Comparison of ENCODE assay signal across 13 mouse cellular contexts in the genomic region with DNA sequence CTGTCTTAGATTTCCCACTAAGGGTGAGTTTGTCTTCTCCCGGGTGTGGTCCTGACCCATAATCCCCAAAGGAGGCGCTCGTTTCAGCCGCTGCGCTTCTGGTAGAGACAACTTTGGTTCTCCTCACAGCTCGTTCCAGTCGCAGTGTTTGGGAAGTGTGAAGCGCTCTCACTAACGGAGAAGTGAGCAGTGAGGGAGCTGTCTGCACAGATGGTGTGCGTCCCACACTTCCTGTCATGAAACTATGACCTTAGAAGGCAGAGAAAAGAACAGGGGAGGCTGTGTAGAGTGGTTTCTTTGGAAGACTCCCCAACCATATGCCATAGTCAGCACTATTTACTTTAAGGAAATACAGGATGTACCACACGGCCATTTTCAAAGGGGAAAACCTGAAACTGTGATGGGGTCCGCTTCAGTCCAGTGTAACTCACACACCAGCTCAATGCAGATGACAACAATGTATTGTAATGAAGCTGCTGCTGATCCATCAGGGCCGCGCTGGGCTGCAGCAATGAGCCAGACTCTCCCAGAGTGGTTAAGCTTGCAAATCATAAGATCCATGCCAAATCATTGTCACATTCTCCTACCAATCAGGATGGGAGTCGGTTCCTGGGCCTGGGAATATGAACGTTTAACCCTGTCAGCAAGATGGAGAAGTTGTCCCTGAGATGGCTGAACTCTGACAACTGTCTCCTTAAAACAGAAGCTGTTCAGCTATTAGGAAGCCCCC. TPM values are rescaled to one million over a fixed set of nuclear protein-coding genes. Genes with fewer than 3 reads are reported as not detected.
DNase-seq lines count a peak whose midpoint lies in the region; ATAC-seq and TF ChIP-seq lines count a peak whose summit lies in the region.
"Had no signal": no experiment of that assay in that cellular context is flagged by ENCODE, and none has a peak within 500 bp of the region (broad histone marks: within the 10 kb centered on the region; RNA-seq: fewer than 3 reads in every experiment).

No protein-coding gene starts in this region.

- no peaks in the 10 kb centered on the region for H3K36me3 ChIP-seq in hindbrain, embryonic 11.5 days (ENCODE audit: control insufficient read depth, insufficient read depth, low read length)
- H3K36me3 ChIP-seq in hindbrain, embryonic 13.5 days, result peaks cover 44% of the 10 kb centered on the region
- peaks cover 22% of the 10 kb centered on the region for H3K36me3 ChIP-seq in E14TG2a.4 (ENCODE audit: insufficient read depth, low read length)

- no peak overlapping the region for H3K4me2 ChIP-seq in hindbrain, embryonic 11.5 days (replicated peaks; ENCODE audit: low read depth, low read length)
- no peak overlapping the region for H3K4me2 ChIP-seq in hindbrain, embryonic 13.5 days

- ATAC-seq in hindbrain, embryonic 11.5 days (ENCODE audit: low FRiP score), result no peak
- ATAC-seq in hindbrain, embryonic 13.5 days (ENCODE audit: low FRiP score), result no peak
- no peak for ATAC-seq in monocyte, adult 5-6 weeks (replicated peaks; ENCODE audit: insufficient number of reproducible peaks, low FRiP score, low TSS enrichment, poor library complexity, severe bottlenecking)

- H3K4me3 ChIP-seq in hindbrain, embryonic 11.5 days (ENCODE audit: low read depth, low read length), result no peak overlapping the region
- H3K4me3 ChIP-seq in hindbrain, embryonic 13.5 days, result no peak overlapping the region
- no peak overlapping the region for H3K4me3 ChIP-seq in E14TG2a.4 (replicated peaks; ENCODE audit: low read length)
- no peak overlapping the region for H3K4me3 ChIP-seq in cortical plate, adult 2 months (ENCODE audit: insufficient read depth, low read length)
- H3K4me3 ChIP-seq: erythroblast, embryonic 14.5 days had no signal

- no peak for TF ChIP-seq POLR2A in cortical plate, adult 2 months (IDR thresholded peaks at IDR 0.05; ENCODE audit: extremely low read depth, insufficient read depth, low read length)

- H3K9me3 ChIP-seq in hindbrain, embryonic 11.5 days (ENCODE audit: control insufficient read depth, low read length), result no peaks in the 10 kb centered on the region
- no peaks in the 10 kb centered on the region for H3K9me3 ChIP-seq in hindbrain, embryonic 13.5 days
- H3K9me3 ChIP-seq in E14TG2a.4 (ENCODE audit: low read length), result no peaks in the 10 kb centered on the region

- H3K4me1 ChIP-seq in hindbrain, embryonic 11.5 days (replicated peaks; ENCODE audit: control insufficient read depth, insufficient read depth, low read length), result no peaks in the 10 kb centered on the region
- H3K4me1 ChIP-seq in hindbrain, embryonic 13.5 days (replicated peaks), result no peaks in the 10 kb centered on the region
- peaks cover 4% of the 10 kb centered on the region for H3K4me1 ChIP-seq in E14TG2a.4 (replicated peaks; ENCODE audit: low read depth, low read length)
- peaks cover 3% of the 10 kb centered on the region; the same call in 1 of the 2 replicates for H3K4me1 ChIP-seq in cortical plate, adult 2 months (ENCODE audit: control insufficient read depth, insufficient read depth, low read length)

- 78% methylated on average over 16 of the region's 16 CpGs for WGBS in hindbrain, embryonic 11.5 days
- 80% methylated on average over 16 of the region's 16 CpGs for WGBS in hindbrain, embryonic 13.5 days

- no peaks in the 10 kb centered on the region for H3K27me3 ChIP-seq in hindbrain, embryonic 11.5 days (ENCODE audit: control insufficient read depth, insufficient read depth, low read length)
- no peaks in the 10 kb centered on the region for H3K27me3 ChIP-seq in hindbrain, embryonic 13.5 days
- H3K27me3 ChIP-seq in E14TG2a.4 (ENCODE audit: insufficient read depth, low read length), result no peaks in the 10 kb centered on the region
- H3K27me3 ChIP-seq: CH12.LX had no signal

- H3K27ac ChIP-seq in hindbrain, embryonic 11.5 days (ENCODE audit: low read depth, low read length), result no peak overlapping the region
- H3K27ac ChIP-seq in hindbrain, embryonic 13.5 days, result no peak overlapping the region
- H3K27ac ChIP-seq in cortical plate, adult 2 months (ENCODE audit: insufficient read depth, low read length), result no peak overlapping the region
- H3K27ac ChIP-seq: macrophage had no signal

- 0 out of 2 replicates have a peak, but pooled peaks have one; percentile 11 for TF ChIP-seq CTCF in E14TG2a.4 (conservative IDR thresholded peaks at IDR 0.05; ENCODE audit: low read length)
- 0 out of 2 replicates have a peak, but pooled peaks have one; percentile 3 for TF ChIP-seq CTCF in cortical plate, adult 2 months (IDR thresholded peaks at IDR 0.05; ENCODE audit: extremely low read depth, insufficient read depth, low read length)

- no peak overlapping the region for H3K9ac ChIP-seq in hindbrain, embryonic 11.5 days (ENCODE audit: low read depth, low read length)
- no peak overlapping the region for H3K9ac ChIP-seq in hindbrain, embryonic 13.5 days

- DNase-seq in hindbrain, embryonic 11.5 days (ENCODE audit: low spot score), result peak; percentile 10
- DNase-seq in layer of hippocampus, postnatal 36 days, result peak; percentile 44
- no peak for DNase-seq in spleen, adult 18-20 months
- DNase-seq in cerebellum, postnatal 36 days, result no peak
- DNase-seq: cerebellum, adult 2 months had no signal

RNA-seq across cellular contexts. Expression of gene Tal2, which starts 28.9 kb away (rescaled TPM):
- polyA plus RNA-seq in hindbrain, embryonic 11.5 days (2014; fragmentation: Nextera tagmentation; extraction: Ambion mirVana), result 0.73 and 1.4 TPM in 2 replicates
- polyA plus RNA-seq in hindbrain, embryonic 13.5 days (2015; fragmentation: Nextera tagmentation; extraction: Ambion mirVana), result 2.0 and 4.2 TPM in 2 replicates
- polyA plus RNA-seq in cortical plate, adult 2 months (2012; rRNA removed), result 0.19 and 0.23 TPM in 2 replicates
- total RNA-seq in layer of hippocampus, postnatal 36 days (2021), result under 1 TPM in 1 of 2 experiments, not detected in 1; 0.10 TPM
- total RNA-seq in monocyte, adult 5-6 weeks (2017), result 0.10 TPM in 1 of 3 replicates, not detected in the others
- total RNA-seq: CH12.LX had no signal
- polyA plus RNA-seq: erythroblast, embryonic 14.5 days; heart, embryonic 16.5 days had no signal

RNA-seq across cellular contexts. Expression of gene Fktn, which starts 36.8 kb away (rescaled TPM):
- 17.6 and 18.7 TPM in 2 replicates for polyA plus RNA-seq in hindbrain, embryonic 11.5 days (2014; fragmentation: Nextera tagmentation; extraction: Ambion mirVana)
- polyA plus RNA-seq in hindbrain, embryonic 13.5 days (2015; fragmentation: Nextera tagmentation; extraction: Ambion mirVana), result 20.9 and 22.3 TPM in 2 replicates
- polyA plus RNA-seq in cortical plate, adult 2 months (2012; rRNA removed), result 23.2 and 23.5 TPM in 2 replicates
- 10 to 100 TPM; 32.9 to 33.4 TPM for total RNA-seq in layer of hippocampus, postnatal 36 days (2021)
- 1.8 to 6.3 TPM (median 4.2 TPM) in 3 replicates for total RNA-seq in monocyte, adult 5-6 weeks (2017)

Comparison
In these comparisons a context has a peak if more than half of its experiments do, and no peak if none do; other contexts are left out.
1. DNase-seq: peak in hindbrain, embryonic 11.5 days (single experiment) and layer of hippocampus, postnatal 36 days (2 of 2); none in spleen, adult 18-20 months (0 of 2) and cerebellum, postnatal 36 days (0 of 2).